Mouse (Mus musculus) heart, adult 2 months (tissue): ENCODE measurements around the gene Isx.

ENCODE experiments used
- CTCF ChIP-seq: fragments of 200-600 bp; IDR thresholded peaks from 2 replicates; pipeline ENCODE4 v1.8.1; 2022; ENCODE audit warnings: antibody characterized with exemption, mild to moderate bottlenecking, moderate library complexity
- EP300 ChIP-seq: fragments of 200-500 bp; IDR thresholded peaks from 2 replicates; pipeline ENCODE4 v1.6.1; 2011; ENCODE audit warnings: low read depth, low read length, control low read depth; ENCODE audit not compliant: insufficient read depth

GRCm38 (mm10) chr8:74855341-74855740, 17.6 kb upstream of the Isx start:
- TF ChIP-seq CTCF (no peak), EP300 (no peak)
